Mouse (Mus musculus) lung, postnatal 0 days (tissue): ENCODE measurements at regions not wholly inside any gene's neighbourhood (a gene's known extent, or its start where the extent isn't known, plus 50 kb on each side); places are given as distances from the start of the nearest gene placed in this dataset.

Experiments used
- ATAC-seq: fragments of 200-750 bp; cut with Nextera tagmentation; 2 replicates; pipeline ENCODE4 v1.8.0; 2017; ENCODE audit warnings: moderate library complexity
- DNase-seq: peaks from one replicate; pipeline ENCODE4 v3.0.0-alpha.2; 2016; ENCODE audit warnings: low spot score
- H3K27ac ChIP-seq: fragments of 300-500 bp; sonication (generic); 2 replicates; pipeline ENCODE4 v1.5.1; 2014; ENCODE audit warnings: antibody characterized with exemption, mild to moderate bottlenecking, low read length, mixed read lengths
- H3K27me3 ChIP-seq: fragments of 300-500 bp; sonication (generic); replicated peaks from 2 replicates; pipeline ENCODE4 v1.6.1; 2014; ENCODE audit warnings: low read length, mixed read lengths; ENCODE audit not compliant: insufficient read depth
- H3K36me3 ChIP-seq: fragments of 300-500 bp; sonication (generic); 2 replicates; pipeline ENCODE4 v1.6.1; 2014; ENCODE audit warnings: low read length, mixed read lengths; ENCODE audit not compliant: insufficient read depth
- H3K4me1 ChIP-seq: fragments of 300-500 bp; sonication (generic); 2 replicates; pipeline ENCODE4 v1.6.1; 2014; ENCODE audit warnings: antibody characterized with exemption, low read depth, low read length, mixed read lengths; ENCODE audit not compliant: insufficient read depth
- H3K4me2 ChIP-seq: fragments of 300-500 bp; sonication (generic); replicated peaks from 2 replicates; pipeline ENCODE4 v1.6.1; 2014; ENCODE audit warnings: low read depth, mild to moderate bottlenecking, low read length, moderate library complexity, mixed read lengths
- H3K4me3 ChIP-seq: fragments of 300-500 bp; sonication (generic); 2 replicates; pipeline ENCODE4 v1.5.1; 2014; ENCODE audit warnings: low read depth, low read length
- H3K9ac ChIP-seq: fragments of 300-500 bp; sonication (generic); replicated peaks from 2 replicates; pipeline ENCODE4 v1.6.1; 2014; ENCODE audit warnings: low read depth, mild to moderate bottlenecking
- H3K9me3 ChIP-seq: fragments of 300-500 bp; sonication (generic); 2 replicates; pipeline ENCODE4 v1.6.1; 2016; ENCODE audit warnings: low read length, mixed read lengths
- CTCF ChIP-seq: IDR thresholded peaks from 2 replicates; pipeline ENCODE4 v1.5.1; 2016; ENCODE audit warnings: antibody characterized with exemption, mild to moderate bottlenecking
- EP300 ChIP-seq: IDR thresholded peaks from 2 replicates; pipeline ENCODE4 v1.6.1; 2016; ENCODE audit warnings: antibody characterized with exemption, mild to moderate bottlenecking, control low read depth
- WGBS: fragments of 180-500 bp; shearing (Covaris S2); extraction: QIAGEN DNeasy Blood & Tissue Kit; methylation state at CpG from one replicate; pipeline ENCODE4 v1.1.7; 2014; 5-methylcytosine and 5-hydroxymethylcytosine counted together

GRCm38 (mm10) chr13:54304251-54304650 is 66.9 kb upstream of the Cplx2 start:
- H3K4me3 ChIP-seq: no peak overlapping the region
- WGBS: 34% methylated on average over 5 of the region's 5 CpGs
- peaks cover 8% of the 10 kb centered on the region; the same call in 1 of the 2 replicates for H3K4me1 ChIP-seq
- no peak for TF ChIP-seq EP300
- no peak for TF ChIP-seq CTCF
- no peak for DNase-seq
- peak overlapping the region; percentile 88; the same call in 1 of the 2 replicates for H3K4me2 ChIP-seq
- no peaks in the 10 kb centered on the region for H3K9me3 ChIP-seq
- no peak for ATAC-seq
- no peaks in the 10 kb centered on the region for H3K36me3 ChIP-seq
- no peak overlapping the region for H3K27ac ChIP-seq
- H3K9ac ChIP-seq: no peak overlapping the region
- H3K27me3 ChIP-seq: no peaks in the 10 kb centered on the region

- Histone ChIP-seq H3K9me3 (no peaks in the 10 kb centered on the region), H3K9ac (no peak overlapping the region), H3K4me1 (peaks cover 3% of the 10 kb centered on the region; the same call in 1 of the 2 replicates), H3K4me2 (no peak overlapping the region), H3K27me3 (no peaks in the 10 kb centered on the region), H3K4me3 (no peak overlapping the region), H3K36me3 (no peaks in the 10 kb centered on the region), H3K27ac (no peak overlapping the region)
- WGBS: 26% methylated on average over 2 of the region's 2 CpGs
- ATAC-seq: no peak
- no peak for DNase-seq
- no peak for TF ChIP-seq EP300
- no peak for TF ChIP-seq CTCF
Observed at GRCm38 (mm10) chr13:54308591-54308990, 62.6 kb upstream of the Cplx2 start.

- WGBS: 20% methylated on average over 5 of the region's 5 CpGs
- ATAC-seq (peak; percentile 73), DNase-seq (peak; percentile 73)
- Histone ChIP-seq H3K36me3 (no peaks in the 10 kb centered on the region), H3K9ac (no peak overlapping the region), H3K27ac (no peak overlapping the region), H3K9me3 (no peaks in the 10 kb centered on the region), H3K4me1 (no peaks in the 10 kb centered on the region), H3K27me3 (no peaks in the 10 kb centered on the region), H3K4me2 (no peak overlapping the region), H3K4me3 (no peak overlapping the region)
- TF ChIP-seq CTCF: no peak
- 0 out of 2 replicates have a peak, but pooled peaks have one; percentile 15 for TF ChIP-seq EP300
Observed at GRCm38 (mm10) chr13:54309354-54309753, 61.8 kb upstream of the Cplx2 start.

- ATAC-seq (no peak), DNase-seq (no peak)
- WGBS: 41% methylated on average over 4 of the region's 4 CpGs
- Histone ChIP-seq H3K4me1 (no peaks in the 10 kb centered on the region), H3K36me3 (no peaks in the 10 kb centered on the region), H3K4me2 (no peak overlapping the region), H3K27me3 (no peaks in the 10 kb centered on the region), H3K4me3 (no peak overlapping the region), H3K27ac (no peak overlapping the region), H3K9me3 (no peaks in the 10 kb centered on the region), H3K9ac (no peak overlapping the region)
- no peak for TF ChIP-seq CTCF
- TF ChIP-seq EP300: no peak
Observed at GRCm38 (mm10) chr13:54310144-54310543, 61.0 kb upstream of the Cplx2 start.

- Histone ChIP-seq H3K9me3 (no peaks in the 10 kb centered on the region), H3K4me1 (no peaks in the 10 kb centered on the region), H3K4me3 (no peak overlapping the region), H3K27ac (no peak overlapping the region), H3K27me3 (no peaks in the 10 kb centered on the region), H3K9ac (no peak overlapping the region), H3K4me2 (no peak overlapping the region), H3K36me3 (no peaks in the 10 kb centered on the region)
- no peak for ATAC-seq
- TF ChIP-seq CTCF (no peak), EP300 (no peak)
- 81% methylated on average over 4 of the region's 4 CpGs for WGBS
- no peak for DNase-seq
Observed at GRCm38 (mm10) chr13:54311327-54312026, 59.7 kb upstream of the Cplx2 start.

- H3K9ac ChIP-seq: no peak overlapping the region
- H3K9me3 ChIP-seq: no peaks in the 10 kb centered on the region
- H3K27ac ChIP-seq: peak overlapping the region; percentile 38; the same call in 1 of the 2 replicates
- WGBS: 36% methylated on average over 18 of the region's 18 CpGs
- no peak overlapping the region for H3K4me2 ChIP-seq
- TF ChIP-seq CTCF: no peak
- TF ChIP-seq EP300: peak; percentile 73
- peak; percentile 89 for DNase-seq
- peak; percentile 91 for ATAC-seq
- no peak overlapping the region for H3K4me3 ChIP-seq
- no peaks in the 10 kb centered on the region for H3K36me3 ChIP-seq
- H3K4me1 ChIP-seq: no peaks in the 10 kb centered on the region
- no peaks in the 10 kb centered on the region for H3K27me3 ChIP-seq
Observed at GRCm38 (mm10) chr13:54312405-54313185, 58.6 kb upstream of the Cplx2 start.
